Mouse (Mus musculus) layer of hippocampus, adult 9-10 months (tissue): ENCODE data around the gene Ccdc92.

Source experiments
- DNase-seq: peaks from one replicate; pipeline ENCODE4 v3.0.0; 2022; ENCODE audit warnings: low spot score

The Ccdc92 gene

DNA sequence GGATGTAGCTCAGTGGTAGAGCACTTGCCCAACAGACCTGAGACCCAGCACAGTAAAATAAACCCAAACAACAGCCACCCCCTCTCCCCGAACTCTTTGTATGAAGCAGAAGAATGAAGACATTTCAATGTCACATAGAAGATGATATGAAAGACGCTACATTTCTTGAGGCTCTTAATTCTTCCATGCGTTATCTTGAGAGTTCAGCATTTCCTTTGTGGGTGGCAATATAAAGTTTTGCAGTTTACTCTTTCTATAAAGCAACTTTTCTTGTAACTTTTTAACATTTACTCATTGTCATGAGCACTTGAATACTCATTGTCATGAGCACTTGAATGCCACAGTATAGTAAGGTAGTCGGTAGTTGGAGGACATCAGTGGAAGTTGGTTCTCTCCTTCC lies 8.0 kb downstream of the Ccdc92 start:
- DNase-seq, result no peak

DNA sequence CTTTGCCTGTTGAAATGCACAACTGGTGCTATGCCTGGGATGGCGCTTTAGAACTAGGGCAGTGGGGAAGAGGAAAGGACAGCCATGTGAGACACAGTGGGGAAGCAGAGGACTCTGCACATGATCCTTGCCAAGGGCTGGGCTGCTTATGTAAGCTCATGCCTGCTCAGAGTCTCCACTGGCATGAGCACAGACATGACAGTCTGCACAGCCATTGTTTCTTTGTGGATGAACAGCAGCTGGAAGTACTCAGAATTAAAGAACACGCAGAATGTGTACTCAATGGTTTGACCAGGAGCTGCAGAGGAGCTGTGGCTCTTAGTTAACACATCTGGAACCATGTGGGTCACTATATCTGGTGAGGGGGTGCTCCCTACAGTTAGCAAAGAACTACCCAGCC lies 9.1 kb downstream of the Ccdc92 start:
- DNase-seq, result no peak

DNA sequence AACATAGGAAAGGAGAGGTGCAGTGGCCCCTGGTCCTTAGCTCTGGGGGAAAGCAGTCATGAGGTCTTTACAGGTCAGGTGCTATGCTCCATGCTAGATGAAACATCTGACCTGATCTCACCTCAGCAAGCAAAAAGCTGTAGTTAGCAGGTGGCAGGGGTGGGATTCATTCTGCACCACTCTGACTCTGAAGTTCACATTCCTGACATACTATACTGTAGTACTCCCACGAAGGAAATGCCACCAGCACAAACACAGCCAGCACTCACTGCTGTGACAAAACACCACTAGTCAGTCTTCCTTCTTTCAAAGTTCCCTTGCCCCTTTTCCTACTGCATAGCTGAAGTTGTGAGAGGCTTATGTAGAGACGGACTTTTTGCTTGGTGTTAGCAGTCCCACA lies 9.9 kb downstream of the Ccdc92 start:
- no peak for DNase-seq

DNA sequence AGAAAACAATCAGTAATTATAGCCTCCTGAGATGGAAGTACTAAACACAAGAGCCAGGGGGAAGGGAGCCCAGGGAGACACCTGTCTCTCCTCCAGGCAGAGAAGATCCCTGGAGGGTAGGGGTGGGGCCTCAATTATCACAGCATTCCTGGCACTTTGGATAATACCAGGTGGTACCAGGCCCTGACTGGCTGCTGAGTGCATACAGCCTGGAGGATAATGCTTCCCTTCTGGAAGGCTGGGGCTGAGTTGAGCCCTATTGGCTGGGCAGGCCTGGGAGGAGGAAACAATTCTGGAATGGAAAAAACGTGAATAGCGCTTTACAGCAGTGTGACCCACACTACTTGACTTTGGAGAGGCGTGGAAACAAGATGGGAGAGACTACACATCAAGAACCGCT lies 10.7 kb downstream of the Ccdc92 start:
- no peak for DNase-seq

DNA sequence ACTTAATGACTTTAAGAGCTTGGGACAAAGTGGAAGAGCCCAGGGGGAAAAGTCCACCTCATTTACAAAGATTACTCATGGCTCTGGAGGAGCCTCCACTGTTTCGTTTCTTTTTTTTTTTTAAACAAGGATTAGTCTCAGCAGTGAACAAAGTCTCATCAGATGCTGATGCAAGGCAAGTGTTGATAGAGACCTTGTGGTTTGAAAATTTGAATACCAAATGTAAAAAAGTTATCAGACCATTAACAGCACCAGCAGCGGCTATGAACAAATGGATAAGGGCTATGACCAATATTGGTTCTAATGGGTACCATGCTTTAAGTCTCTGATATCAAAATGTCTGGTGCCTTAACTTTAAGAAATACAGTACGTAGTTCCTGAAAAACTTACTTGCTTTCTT lies 13.2 kb downstream of the Ccdc92 start:
- DNase-seq, result no peak

DNA sequence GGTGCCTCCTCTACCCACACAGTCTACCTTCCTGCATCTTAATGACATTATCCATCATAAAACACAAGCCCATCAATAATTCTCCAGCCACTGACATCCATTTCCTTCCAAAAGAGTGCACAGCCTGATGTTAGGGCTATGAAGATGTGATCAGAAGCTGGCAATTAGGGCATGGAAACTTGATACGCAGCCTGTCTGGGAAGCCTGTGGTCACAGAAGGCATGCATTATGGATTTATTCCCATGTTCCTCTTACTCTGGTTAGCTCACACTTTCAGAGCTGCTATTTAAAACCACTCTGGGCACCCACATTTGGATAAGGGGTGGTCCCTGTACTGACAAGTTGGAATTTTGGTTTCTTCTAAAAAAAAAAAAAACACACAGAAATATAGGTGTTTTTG lies 15.2 kb downstream of the Ccdc92 start:
- DNase-seq, result no peak

DNA sequence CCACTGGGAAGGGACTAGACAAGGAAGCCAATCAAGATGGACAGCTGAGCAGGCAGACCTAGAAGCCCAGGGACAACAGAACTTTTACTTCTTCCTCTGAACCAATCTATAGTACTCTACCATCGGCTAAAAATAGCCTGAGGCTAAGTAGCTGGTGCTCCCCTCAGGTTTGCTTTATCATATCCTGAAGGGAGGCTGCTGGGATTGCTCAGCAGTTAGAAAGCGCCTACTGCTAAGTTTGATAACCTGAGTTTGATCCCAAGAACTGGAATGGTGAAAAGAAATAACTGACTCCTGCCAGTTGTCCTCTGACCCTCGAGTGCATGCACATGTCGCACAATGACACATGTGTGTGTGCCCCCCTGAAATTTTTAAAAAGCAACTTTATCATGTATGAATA lies 17.3 kb downstream of the Ccdc92 start:
- no peak for DNase-seq

DNA sequence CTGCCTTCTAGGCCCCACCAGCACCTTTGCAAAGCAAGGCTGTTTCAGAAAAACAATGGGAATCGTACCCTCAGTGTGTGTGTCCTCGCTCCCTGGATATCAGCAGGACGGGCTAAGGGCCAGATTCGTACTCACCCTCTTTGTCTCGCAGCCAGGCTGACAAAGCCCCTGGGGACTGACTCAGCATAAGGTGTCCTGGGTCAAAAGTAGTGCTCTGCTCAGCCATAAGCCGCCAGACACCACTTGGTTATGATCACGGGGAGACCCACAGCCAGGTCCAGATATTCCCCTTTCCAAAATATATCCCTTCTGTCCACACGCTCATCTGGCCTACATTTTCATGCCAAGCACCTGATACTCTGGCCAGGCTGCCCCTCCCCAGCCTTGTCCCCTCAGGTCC lies 18.8 kb downstream of the Ccdc92 start:
- no peak for DNase-seq

DNA sequence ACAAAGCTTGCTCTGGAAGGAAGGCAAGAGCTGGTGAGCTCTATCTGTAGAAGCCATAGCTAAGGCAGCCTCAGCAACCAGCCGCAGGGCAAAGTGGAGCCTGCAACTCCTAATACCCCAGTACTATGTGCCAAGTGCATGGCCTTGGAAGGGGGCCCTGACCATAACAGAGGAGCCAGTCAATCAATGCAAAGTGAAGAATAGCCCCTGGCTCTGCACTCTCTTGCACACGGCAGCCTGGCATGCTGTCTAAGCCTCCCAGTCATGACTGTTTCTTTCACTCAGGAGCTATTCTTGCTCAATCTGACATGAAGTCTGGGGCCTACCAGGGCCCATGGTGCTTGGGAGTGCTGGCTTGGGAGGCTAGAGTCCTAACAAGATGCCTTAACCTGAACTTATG lies 21.6 kb downstream of the Ccdc92 start:
- no peak for DNase-seq

DNA sequence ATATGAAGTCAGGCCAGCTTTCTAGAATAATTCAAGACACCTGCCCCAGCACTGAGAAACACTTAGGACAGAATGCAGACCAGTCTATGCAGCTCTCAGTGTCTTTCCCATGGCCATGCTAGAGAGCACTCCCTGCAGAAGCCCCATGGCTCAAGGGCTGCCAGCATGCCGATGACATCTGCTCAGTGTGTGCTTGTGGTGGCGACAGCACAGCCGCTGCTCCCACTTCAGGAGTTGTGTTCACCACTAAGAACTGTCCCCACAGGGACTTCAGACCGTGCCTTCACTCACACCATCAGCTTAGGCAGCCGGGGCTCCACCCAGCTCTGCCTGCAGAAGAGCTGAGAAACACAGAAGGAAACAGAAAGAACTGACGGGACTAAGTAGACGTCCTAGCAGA lies 22.0 kb downstream of the Ccdc92 start:
- no peak for DNase-seq

DNA sequence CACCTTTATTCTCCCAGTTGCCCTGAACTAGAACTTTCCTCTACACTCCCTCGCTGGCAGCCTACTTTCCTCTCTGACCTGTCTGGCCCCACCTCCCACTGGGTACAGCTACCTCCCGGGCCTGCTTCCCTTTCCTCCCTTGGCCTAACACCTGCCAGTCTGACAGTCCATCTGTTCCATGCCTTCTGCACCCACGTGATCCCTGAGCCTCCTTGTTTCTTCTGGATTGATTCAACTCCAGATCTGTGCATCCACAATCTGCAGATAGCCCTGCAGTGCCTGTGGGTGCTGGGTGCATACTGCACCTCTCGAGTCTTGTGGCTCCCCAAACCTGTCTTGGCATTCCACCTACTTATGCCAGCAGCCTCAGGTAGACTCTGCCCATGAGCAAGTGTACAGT lies 25.6 kb downstream of the Ccdc92 start:
- DNase-seq, result no peak

DNA sequence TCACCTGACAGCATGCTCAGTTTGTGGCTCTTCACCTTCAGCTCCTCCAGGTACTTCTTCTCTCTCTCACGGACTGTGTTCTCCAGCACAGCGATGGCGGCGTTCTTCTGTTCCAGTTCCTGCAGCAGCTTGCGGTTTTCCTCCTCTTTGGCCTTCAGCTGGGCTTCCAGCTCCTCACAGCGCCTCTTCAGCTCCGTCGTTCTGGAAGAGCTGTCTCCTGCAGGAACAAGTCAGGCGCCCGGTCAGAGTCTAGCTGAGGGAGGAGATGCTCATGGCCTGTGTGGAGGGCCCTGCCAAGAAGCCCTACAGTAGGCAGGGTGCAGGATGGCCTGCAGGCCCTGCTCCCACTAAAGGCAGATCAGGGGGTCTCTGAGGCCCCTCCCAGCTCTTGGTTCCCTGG lies 26.1 kb downstream of the Ccdc92 start:
- DNase-seq, result no peak

DNA sequence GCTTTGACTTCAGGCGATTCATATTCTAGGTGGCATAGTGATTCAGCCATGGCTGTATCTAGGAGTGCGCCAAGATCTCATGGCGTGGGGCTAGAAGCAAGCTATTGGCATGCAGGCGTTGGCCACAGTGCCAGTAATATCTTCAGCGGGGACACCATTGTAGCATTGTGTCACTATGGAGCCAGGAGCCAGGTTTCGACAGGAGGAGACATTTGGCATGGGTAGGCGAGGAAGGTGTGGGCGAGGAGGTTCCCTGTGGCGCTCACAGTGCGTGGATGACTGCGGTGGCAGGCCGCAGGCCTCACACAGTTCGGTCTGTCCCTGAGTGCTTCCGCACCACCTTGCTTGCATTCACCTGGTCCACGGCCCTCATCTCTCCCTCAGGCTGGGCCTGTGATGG lies 27.0 kb downstream of the Ccdc92 start:
- no peak for DNase-seq

DNA sequence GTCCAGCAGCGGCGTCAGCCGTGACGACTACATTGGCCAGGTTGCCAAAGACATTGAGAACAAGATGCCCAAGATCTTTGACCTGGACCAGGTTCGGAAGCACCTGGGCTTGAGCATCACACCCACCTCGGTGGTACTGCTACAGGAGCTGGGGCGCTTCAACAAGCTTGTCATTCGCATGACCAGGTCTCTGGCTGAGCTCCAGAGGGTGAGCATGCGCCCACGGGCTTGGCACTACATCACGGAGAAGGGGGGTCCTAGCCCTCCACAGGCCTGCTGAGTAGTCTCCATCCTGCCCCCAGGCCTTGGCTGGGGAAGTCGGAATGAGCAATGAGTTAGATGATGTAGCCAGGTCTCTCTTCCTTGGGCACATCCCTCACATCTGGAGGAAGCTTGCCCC lies 31.9 kb downstream of the Ccdc92 start:
- no peak for DNase-seq

DNA sequence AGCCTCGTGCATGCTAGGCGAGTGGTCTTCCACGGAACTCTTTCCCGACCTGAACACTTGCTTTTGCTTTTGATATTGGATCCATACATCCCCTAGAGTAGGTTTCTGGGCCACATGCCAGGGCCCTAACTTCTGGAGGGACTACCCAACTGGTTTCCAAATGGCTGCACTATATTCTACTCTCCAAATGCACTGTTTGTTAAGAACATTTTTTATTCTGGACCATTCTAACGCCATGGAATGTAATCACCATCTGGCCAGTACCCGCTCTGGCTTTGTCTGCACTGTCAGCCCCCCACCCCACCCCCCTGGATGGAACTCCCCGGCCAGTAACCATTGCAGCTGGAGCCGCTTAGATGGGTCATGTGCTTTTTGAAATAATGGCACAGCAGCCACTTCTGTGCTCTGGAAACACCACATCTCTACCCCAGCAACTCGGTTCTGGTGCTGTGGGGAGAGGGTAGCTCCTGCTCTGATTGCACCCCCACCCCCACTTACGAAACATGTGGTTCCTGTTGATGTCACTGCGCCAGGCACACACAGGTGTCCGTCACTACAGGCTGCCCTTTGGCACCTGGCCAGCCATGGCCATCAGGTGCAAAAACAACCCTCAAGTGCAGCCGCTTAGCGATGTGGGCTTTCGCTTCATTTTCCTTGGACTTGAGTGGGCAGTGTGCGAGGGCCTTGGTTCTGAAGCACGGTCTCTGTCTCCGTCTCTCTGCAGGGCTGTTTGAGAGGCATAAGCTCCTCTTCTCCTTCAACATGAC lies 39.9 kb downstream of the Ccdc92 start:
- no peak for DNase-seq

DNA sequence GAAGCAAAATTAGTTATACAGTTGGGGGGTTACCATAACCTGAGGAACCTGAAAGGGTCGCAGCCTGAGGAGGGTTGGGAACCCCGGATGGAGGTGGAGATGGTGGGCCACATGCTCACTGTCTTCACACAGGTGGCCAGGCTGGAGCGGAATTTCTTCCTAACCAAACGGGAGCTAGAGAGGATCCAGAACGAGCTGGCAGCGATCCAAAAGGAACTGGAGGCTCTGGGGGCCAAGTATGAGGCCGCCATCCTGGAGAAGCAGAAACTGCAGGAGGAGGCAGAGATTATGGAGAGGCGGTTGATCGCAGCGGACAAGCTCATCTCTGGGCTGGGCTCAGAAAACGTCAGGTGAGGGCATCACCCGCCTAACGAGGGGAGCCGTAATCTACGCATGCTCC lies 45.2 kb downstream of the Ccdc92 start:
- DNase-seq, result no peak

DNA sequence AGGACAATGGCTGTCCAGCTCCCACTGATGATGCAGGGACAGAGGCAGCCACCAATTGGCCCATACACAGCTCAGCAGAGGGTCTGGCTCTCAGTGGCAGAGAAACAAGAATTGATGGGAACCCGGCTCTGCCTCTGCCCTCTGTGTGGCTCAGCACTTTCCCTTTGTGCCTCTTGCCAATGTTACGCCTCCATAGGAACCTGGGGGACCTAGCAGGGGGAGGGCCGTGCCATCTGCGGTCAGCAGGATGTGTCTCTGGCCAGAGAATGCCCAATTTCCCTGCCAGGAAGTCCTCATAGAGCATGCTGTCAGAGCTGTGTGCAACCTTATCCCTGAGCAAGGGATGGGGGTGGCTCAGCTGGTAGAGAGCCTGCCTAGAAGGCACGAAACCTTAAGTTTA lies 47.4 kb downstream of the Ccdc92 start:
- no peak for DNase-seq

DNA sequence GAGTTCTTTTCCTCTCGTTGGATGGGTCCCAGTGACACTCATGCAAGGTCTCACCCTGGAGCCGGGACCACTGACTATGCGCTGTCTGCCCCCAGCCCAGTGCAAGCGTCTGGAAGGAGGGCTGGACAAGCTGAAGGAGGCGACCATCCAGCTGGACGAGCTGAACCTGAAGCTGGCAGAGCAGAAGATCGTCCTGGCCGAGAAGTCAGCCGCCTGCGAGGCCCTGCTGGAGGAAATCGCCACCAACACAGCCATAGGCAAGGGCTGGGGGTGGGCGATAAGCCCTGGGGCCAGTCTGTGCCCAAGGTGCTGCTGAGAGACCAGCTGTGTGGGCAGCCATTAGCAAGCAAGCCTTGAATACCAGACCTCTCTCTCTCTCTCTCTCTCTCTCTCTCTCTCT lies 49.8 kb downstream of the Ccdc92 start:
- DNase-seq, result no peak

DNA sequence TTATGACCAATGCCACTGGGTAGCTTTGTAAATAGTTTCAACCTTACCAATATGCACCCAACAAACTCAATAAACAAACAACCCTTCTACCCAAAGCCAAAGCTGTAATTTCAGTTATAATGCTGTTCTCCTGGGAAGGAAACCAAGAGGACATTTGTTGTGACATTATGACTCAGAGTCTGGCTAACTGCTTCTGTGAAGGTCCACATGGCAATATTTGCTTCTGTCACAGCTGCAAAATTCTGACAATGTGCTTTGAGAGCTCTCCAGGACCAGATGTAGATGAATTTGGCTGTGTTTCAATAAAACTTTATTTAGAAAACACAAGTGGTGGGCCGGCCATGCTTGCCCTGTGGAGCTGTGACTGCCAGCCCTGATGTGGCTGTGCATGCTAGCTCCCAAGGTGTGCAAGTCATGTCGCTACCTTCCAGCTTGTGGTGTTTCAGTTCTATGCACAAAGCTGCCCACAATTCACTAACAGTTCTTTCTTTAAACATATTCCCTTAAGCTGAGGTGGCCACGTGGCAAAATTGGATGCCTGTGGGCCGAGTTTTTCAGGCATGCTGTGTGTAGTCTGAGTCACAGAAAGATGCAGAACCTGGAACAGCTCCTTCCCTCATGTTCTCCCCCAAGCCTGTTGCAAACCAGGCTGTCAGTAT lies 52.4 kb downstream of the Ccdc92 start:
- peak; percentile 81 for DNase-seq

DNA sequence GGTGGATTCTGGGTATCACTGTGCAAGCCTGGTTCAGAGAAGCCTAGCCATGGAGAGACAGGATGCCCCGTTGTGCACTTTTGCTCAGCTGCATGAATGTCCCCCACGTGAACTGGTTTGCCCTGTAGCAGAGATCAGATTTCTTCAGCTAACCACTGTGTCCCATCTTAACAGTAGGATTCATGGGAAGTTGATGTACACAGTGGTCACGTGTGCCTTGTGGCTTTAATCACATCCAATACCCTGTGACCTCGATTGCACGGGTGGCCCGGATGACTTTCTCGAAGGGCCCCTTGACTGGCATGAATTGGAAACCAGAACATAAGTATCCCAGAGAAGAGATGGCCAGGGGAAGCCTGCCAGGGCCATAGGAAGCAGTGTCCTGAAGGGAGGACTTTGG lies 70.1 kb downstream of the Ccdc92 start:
- no peak for DNase-seq

DNA sequence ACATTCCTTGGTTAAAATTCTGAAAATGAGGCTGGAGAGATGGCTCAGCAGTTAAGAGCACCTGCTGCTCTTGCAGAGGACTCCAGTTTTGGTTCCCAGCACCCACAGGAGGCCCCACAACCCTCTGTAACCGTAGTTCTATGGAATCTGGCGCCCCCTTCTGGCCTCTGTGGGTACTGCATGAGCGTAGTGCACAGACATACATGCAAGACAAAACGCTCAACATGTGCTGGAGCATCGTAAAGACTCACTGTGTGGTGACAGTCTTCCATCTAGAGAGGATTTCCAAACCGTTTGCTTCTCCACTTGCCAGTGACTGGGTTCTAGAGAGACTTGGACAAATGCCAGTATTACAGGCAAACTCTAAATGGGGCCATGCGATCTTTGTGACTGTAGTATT lies 76.6 kb downstream of the Ccdc92 start:
- no peak for DNase-seq
